Mouse (Mus musculus) ES-E14 (cell line): Measurements from ENCODE around the gene Fcrl1.

Experiments
- CHD2 ChIP-seq: IDR thresholded peaks from 2 replicates; pipeline ENCODE4 v1.6.1; 2014; ENCODE audit warnings: mild to moderate bottlenecking, low read depth, low read length, inconsistent platforms
- HCFC1 ChIP-seq: IDR thresholded peaks from 2 replicates; pipeline ENCODE4 v1.6.1; 2012; ENCODE audit warnings: low read length, inconsistent platforms, borderline replicate concordance; ENCODE audit not compliant: insufficient read depth
- ZNF384 ChIP-seq: IDR thresholded peaks from 2 replicates; pipeline ENCODE4 v1.6.1; 2012; ENCODE audit warnings: low read depth, low read length, inconsistent platforms

GRCm38 (mm10) chr3:87357581-87357980, 18.6 kb upstream of the Fcrl1 start, which contains the start of gene Cd5l:
- TF ChIP-seq HCFC1 (no peak), CHD2 (no peak), ZNF384 (no peak)
